Mouse (Mus musculus) kidney, adult 11 months (tissue): ENCODE data around the gene Nsf.
"Not testable (repeated sequence)": the region's sequence is repeated elsewhere in the genome, so short reads cannot be mapped to it uniquely, and the experiment has no call there.

Experiments used
- DNase-seq: peaks from one replicate; pipeline ENCODE4 v3.0.0; 2022

Nsf gene

GRCm38 (mm10) chr11:103953896-103954292 lies at the start of gene Nsf:
Nsf (minus strand) TSS chr11:103954056.
- peak; percentile 83 for DNase-seq

GRCm38 (mm10) chr11:104003397-104003796 lies 49.5 kb upstream of the Nsf start:
- no peak for DNase-seq

GRCm38 (mm10) chr11:104002191-104002590 lies 48.3 kb upstream of the Nsf start:
- DNase-seq: no peak

- no peak for DNase-seq
Observed at GRCm38 (mm10) chr11:104001395-104001955, 47.6 kb upstream of the Nsf start.

- DNase-seq: peak; percentile 9
Observed at GRCm38 (mm10) chr11:104000667-104001394, 47.0 kb upstream of the Nsf start.

- no peak for DNase-seq
Observed at GRCm38 (mm10) chr11:103998737-103999136, 44.9 kb upstream of the Nsf start.

DNA sequence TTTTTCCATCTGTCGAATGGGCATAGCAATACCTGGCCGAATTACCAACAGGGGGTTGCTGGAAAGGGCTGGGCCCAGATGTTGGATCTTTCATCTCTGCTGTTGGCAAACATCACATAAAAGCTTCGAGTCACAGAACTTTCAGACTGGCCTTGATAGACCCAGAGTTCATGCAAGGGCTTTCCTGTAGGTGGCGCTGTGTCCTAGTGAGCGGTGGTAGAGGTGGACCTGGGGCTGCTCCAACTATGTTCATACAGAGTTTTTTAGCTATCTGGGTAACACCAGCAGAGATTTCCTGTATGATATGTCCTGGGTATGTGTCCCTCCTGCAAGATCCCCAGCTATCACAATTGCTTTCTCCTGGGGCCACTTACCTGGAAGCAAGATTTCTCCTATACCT lies 43.5 kb upstream of the Nsf start:
- peak; percentile 11 for DNase-seq

- DNase-seq: no peak
Observed at GRCm38 (mm10) chr11:103992638-103993037, 38.8 kb upstream of the Nsf start.

DNA sequence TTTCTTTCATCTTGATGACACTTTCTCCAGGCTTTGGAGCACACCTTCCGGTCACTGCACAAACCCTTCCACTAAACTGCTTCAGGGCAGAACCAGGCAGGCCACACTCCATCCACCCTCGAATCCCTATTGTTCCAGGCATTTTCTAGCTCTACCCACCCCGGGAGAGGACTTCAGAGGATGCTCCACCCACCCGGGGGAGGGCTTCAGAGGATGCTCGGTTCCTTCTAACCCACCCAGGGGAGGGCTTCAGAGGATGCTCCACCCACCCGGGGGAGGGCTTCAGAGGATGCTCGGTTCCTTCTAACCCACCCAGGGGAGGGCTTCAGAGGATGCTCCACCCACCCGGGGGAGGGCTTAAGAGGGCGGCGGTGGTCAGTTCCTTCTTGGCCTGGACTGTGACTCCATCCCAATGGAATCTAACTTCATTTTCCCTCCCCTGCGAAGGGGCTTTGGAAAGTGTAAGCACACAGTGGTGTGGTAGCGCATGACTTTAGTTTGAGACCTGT lies 36.2 kb upstream of the Nsf start:
- not testable (repeated sequence) for DNase-seq

DNA sequence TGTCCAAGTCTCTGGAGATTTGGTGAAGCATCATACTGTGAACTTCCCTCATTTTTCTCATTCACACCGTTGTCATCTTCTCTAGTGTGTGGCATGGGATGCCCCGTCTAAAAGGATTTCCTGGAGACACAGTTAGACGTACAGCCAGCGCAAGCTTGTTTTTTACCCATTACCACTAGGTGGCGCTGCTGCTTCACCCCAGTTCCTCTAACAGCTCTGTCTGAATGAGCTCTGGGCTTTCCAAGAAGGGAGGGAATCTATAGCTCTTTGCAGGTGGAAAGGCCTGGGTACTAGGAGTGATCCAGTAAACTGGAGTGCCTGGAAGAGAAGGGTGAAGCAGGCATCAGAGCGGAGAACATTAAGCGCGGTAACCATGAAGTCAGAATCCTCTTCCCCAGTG lies 33.6 kb upstream of the Nsf start:
- peak; percentile 33 for DNase-seq

- DNase-seq: no peak
Observed at GRCm38 (mm10) chr11:103984067-103984466, 30.2 kb upstream of the Nsf start.

- no peak for DNase-seq
Observed at GRCm38 (mm10) chr11:103981826-103982225, 28.0 kb upstream of the Nsf start.

GRCm38 (mm10) chr11:103979381-103979780 lies 25.5 kb upstream of the Nsf start:
- no peak for DNase-seq

- DNase-seq: no peak
Observed at GRCm38 (mm10) chr11:103970876-103971275, 17.0 kb upstream of the Nsf start.

GRCm38 (mm10) chr11:103969278-103969677 lies 15.4 kb upstream of the Nsf start:
- DNase-seq: no peak

DNA sequence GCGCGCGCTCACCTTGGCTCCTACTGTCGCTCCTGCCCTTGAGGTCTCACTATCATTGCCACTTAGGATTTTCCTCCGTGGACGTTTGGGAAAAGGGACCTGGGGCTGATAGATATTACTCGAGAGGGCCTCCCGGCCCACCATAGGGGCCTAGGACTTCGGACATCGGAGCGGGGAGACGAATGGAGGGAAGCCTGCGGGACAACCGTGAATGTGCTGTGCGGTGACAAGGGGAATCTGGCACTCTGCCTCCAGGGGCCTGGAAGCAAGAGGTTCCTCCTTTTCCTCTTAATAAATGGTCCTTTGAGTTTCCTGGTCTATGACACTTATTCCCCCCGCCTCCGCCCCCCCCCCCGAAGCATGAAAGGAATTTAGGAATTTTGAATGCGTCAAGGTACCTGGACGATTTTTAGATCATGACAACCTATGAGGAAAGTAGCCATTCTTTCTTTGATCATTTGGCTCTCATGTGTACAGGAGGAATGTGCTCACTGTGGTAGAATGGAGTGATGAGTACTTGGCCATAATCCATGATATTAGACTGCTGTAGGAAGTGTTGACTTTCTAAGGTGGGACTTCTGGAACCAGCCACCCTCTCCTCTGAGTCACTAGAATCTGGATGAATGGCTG lies 13.4 kb upstream of the Nsf start:
- DNase-seq: no peak

- DNase-seq: no peak
Observed at GRCm38 (mm10) chr11:103956866-103957265, 3.0 kb upstream of the Nsf start.

GRCm38 (mm10) chr11:103953032-103953895 lies 592 bp downstream of the Nsf start:
- no peak for DNase-seq

DNA sequence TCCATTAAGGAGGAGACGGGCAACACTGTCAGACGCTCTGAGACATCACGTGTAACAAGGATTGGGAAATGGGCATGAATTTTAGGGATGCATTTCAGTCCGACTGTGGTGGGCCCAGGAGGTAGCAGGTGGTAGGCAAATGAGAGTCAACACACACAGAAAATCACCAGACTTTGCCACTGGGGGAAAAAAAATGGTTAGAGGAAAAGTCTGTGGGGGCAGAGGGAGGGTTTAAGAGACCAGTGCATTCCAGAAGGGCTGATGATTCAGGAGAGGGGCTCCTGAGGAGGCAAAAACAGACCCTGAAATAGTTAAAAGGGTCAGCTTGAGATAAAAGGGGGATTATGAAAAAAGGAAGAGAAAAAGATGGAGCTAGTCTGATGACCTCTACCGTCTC lies 1.2 kb downstream of the Nsf start:
- DNase-seq: no peak

DNA sequence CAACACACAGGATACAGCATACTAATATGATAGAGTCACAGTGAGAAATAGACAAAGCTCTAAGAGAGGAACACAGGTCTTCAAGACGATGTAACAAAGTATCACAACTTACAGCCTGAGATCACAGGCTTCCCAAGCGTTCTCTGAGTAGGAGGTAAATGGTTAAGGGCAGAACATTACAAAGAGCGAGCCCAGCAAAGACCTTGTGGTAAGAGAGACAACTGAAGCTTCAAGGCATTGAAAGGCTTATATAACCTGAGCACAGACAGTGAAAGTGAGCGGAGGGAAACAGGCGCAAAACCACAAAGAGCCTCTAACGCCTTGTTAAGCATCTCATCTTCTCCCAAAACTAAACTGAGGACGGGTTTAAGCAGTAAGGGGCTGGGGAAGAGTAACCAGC lies 2.8 kb downstream of the Nsf start:
- DNase-seq: no peak

GRCm38 (mm10) chr11:103948952-103949351 lies 4.9 kb downstream of the Nsf start:
- DNase-seq: no peak

DNA sequence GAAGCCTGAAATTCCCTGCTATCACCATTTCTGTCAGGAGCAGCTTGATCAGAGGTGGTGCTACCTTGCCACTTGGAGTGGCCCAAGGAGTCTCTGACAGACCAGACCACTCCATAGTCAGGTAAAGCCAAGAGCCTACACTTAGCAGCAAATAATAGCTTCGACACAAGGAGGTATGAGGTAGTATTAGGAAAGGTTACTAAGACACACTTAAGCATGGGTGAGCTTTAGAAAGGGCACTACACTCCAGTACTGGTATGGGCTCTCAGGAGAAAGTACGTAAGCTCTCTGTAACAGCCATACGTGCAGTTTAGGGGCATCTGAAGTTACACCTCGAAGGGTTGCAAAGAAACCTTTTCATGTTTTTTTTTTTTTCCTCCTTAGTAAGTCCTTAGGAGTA lies 11.1 kb downstream of the Nsf start:
- DNase-seq: no peak

DNA sequence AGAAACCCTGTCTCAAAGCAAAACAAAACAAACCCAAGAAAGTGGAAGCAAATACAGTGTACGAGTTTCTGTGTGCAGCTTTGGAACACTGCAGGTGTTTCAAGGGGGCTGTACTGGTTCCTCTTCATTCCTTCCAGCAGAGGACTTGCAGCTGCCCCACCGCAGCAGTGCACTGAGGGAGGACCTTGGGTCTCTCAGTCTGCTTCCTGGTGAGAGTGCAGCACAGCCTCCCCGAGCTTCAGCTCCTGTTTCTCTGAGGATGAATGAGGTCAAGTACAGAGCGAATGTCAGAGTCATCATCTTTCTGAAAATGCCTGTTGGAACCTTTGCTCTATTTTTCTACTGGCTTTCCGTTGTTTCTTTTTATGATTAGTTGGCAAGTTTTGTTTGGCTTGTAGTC lies 12.5 kb downstream of the Nsf start:
- no peak for DNase-seq
